Mouse (Mus musculus) central nervous system, embryonic 11.5 days (tissue): ENCODE measurements around the gene Chtf18. TPM values are rescaled to one million over a fixed set of nuclear protein-coding genes. Genes with fewer than 3 reads are reported as not detected.

Experiments used
- polyA plus RNA-seq: library from polyadenylated mRNA; depleted of rRNA; stranded (reverse); fragments of >200 nt; gene quantifications from 2 replicates; pipeline ENCODE4 v1.2.3, GENCODE M21; 2012; rRNA removed

Gene Chtf18
- polyA plus RNA-seq = 32.4 and 35.5 TPM in 2 replicates

DNA sequence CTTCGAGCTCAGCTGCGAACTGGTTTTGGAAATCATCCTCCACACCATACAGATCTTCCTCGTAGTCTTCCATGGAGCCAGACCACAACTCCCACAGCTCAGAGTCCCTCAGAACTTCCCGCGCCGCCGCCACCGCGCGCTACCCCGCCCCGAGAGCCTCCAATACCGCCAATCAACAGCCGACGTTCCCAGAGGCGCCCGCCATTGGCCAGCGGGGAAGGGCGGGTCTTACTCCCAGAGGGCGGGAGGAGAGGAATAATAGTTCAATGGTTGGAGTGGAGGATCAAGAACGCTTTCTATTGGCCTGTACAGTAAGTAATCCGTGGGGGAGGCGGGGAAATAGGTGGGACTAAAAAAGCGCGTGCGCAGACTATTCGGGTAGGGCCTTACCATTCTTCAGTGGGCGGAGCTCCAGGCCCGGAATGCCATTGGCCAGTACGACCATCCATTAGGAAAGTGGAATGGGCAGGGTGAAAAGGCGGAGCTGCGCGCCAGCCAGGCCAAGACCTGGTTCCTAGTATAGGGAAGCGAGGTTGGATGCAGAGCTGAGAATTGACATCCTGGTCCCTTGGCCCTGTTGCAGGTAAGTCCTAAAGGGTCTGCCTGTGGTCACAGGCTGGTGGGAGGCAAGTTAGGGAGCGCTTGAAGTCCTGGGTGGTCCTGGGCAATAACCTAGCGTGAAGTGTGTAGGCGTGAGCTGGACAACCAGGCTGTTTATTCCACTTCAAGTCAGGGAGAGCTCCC lies at the start of gene Chtf18, which contains the start of gene Rpusd1:
Gene Chtf18, minus strand, starts transcription at position 155 of the 744 bp plus-strand sequence.
Gene Rpusd1, plus strand, starts transcription at position 406 of the 744 bp plus-strand sequence.

DNA sequence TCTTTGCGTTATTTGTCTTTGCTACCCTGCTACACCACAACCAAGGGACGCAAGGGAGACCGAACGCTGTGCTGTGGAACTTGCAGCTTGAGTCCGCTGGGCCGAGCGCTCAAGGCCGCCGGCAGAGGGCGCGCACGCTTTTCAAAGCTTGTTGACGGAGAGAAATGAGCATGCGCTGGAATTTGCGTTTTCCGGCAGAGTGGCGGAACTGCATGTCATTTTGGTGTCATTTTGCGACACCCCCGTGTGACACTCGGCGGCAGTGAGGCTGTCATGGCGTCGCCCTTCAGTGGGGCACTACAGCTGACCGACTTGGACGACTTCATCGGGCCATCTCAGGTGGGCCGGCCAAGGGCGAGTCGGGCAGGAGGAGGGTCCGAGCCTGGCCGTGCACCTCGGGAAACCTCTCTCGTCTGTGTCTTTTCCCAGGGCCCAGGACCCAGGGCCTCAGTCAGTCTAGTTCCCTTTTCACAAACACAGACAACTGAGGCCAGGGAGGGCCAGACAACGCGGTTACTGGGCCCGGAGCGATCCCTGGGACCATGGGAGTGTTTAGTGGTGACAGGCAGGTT lies 46.4 kb upstream of the Chtf18 start, which contains the start of gene Narfl:
Gene Narfl, plus strand, starts transcription at position 228 of the 572 bp plus-strand sequence.

GRCm38 (mm10) chr17:25754241-25754640 lies 27.0 kb upstream of the Chtf18 start, which contains the start of gene Msln:
Gene Msln (minus strand): TSS chr17:25754378.

GRCm38 (mm10) chr17:25735745-25736144 lies 8.5 kb upstream of the Chtf18 start, which contains the start of gene Mslnl:
Gene Mslnl (plus strand): TSS chr17:25736042.

GRCm38 (mm10) chr17:25716711-25717637 lies 10.2 kb downstream of the Chtf18 start, which contains the start of gene Gng13:
Gene Gng13 (plus strand): TSS chr17:25717171.

Other genes with a start within 250 kb of the Chtf18 start
- 0.06 and 0.07 TPM in 2 replicates for gene Sstr5, start 230.1 kb downstream of the Chtf18 start, polyA plus RNA-seq
- gene Sox8, start 156.7 kb downstream of the Chtf18 start, polyA plus RNA-seq = 3.1 and 6.9 TPM in 2 replicates
- 8.9 and 14.4 TPM in 2 replicates for gene Lmf1, start 148.3 kb downstream of the Chtf18 start, polyA plus RNA-seq
- gene Gng13, start 10.2 kb downstream of the Chtf18 start, polyA plus RNA-seq = 0.26 and 0.48 TPM in 2 replicates
- gene Rpusd1, start 251 bp upstream of the Chtf18 start, polyA plus RNA-seq = 18.4 and 32.8 TPM in 2 replicates
- 0.02 and 0.05 TPM in 2 replicates for gene Mslnl, start 8.6 kb upstream of the Chtf18 start, polyA plus RNA-seq
- gene Msln, start 27.0 kb upstream of the Chtf18 start, polyA plus RNA-seq = 0.12 and 0.66 TPM in 2 replicates
- gene Narfl, start 46.4 kb upstream of the Chtf18 start, polyA plus RNA-seq = 16.3 and 21.2 TPM in 2 replicates
- 111 and 132 TPM in 2 replicates for gene Haghl, start 58.3 kb upstream of the Chtf18 start, polyA plus RNA-seq
- 0.09 and 0.10 TPM in 2 replicates for gene Ccdc78, start 59.2 kb upstream of the Chtf18 start, polyA plus RNA-seq
- gene Fam173a, start 65.5 kb upstream of the Chtf18 start, polyA plus RNA-seq = 88.5 and 121 TPM in 2 replicates
- 0.35 TPM in 1 of 2 replicates, not detected in the other for gene AC134908.4, start 68.2 kb upstream of the Chtf18 start, polyA plus RNA-seq
- 185 and 306 TPM in 2 replicates for gene Metrn, start 69.7 kb upstream of the Chtf18 start, polyA plus RNA-seq
- gene Fbxl16, start 81.7 kb upstream of the Chtf18 start, polyA plus RNA-seq = 22.0 and 23.9 TPM in 2 replicates
- gene Wdr24, start 96.2 kb upstream of the Chtf18 start, polyA plus RNA-seq = 31.7 and 41.2 TPM in 2 replicates
- 40.7 and 69.5 TPM in 2 replicates for gene Jmjd8, start 101.4 kb upstream of the Chtf18 start, polyA plus RNA-seq
- gene Stub1, start 106.0 kb upstream of the Chtf18 start, polyA plus RNA-seq = 262 and 275 TPM in 2 replicates
- gene Rhbdl1, start 109.9 kb upstream of the Chtf18 start, polyA plus RNA-seq = 10.0 and 12.2 TPM in 2 replicates
- gene Gm20683, start 114.3 kb upstream of the Chtf18 start, polyA plus RNA-seq = 4.6 and 8.4 TPM in 2 replicates
- 83.1 and 93.9 TPM in 2 replicates for gene Rhot2, start 117.4 kb upstream of the Chtf18 start, polyA plus RNA-seq
- gene Wdr90, start 134.1 kb upstream of the Chtf18 start, polyA plus RNA-seq = 66.2 and 66.6 TPM in 2 replicates
- gene Mcrip2, start 141.3 kb upstream of the Chtf18 start, polyA plus RNA-seq = 7.2 and 8.3 TPM in 2 replicates
- 62.4 and 68.5 TPM in 2 replicates for gene Mettl26, start 147.7 kb upstream of the Chtf18 start, polyA plus RNA-seq
- gene Wfikkn1, start 153.4 kb upstream of the Chtf18 start, polyA plus RNA-seq = 1.1 and 1.2 TPM in 2 replicates
- gene Rab40c, start 192.3 kb upstream of the Chtf18 start, polyA plus RNA-seq = 37.2 and 44.0 TPM in 2 replicates
- gene Pigq, start 217.5 kb upstream of the Chtf18 start, polyA plus RNA-seq = 78.0 and 105 TPM in 2 replicates
- gene Nhlrc4, start 217.5 kb upstream of the Chtf18 start, polyA plus RNA-seq = 0.52 and 0.92 TPM in 2 replicates
- 0.10 TPM in 2 replicates for gene A930017K11Rik, start 225.1 kb upstream of the Chtf18 start, polyA plus RNA-seq